Mouse (Mus musculus) ZHBTc4 (cell line): ENCODE results near the gene Mcf2l.

ENCODE experiments used
- DNase-seq: peaks from one replicate; pipeline ENCODE4 v3.0.0-alpha.2; 2011; ENCODE audit warnings: low read depth, low spot score

Mcf2l gene

DNA sequence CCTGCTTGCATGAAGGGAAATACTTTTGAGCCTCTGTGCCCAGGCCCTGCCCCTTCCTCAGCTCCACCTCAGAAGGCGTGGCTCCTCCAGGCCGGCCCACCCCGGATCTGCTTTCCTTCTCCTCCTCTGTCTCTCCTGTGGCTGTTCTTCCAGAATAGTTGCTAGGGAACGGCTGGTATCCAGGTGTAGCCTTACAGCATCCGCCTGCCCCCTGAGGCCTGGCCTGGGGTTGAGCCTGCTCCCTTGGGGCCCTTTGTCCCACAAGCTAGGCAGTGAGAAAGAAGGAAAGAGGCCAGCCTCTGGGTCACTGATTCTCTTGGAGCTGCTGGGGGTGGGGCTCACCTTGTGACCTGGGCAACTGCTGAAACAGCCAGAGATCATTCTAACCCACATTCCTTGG is 38.4 kb downstream of the Mcf2l start:
- peak; percentile 60 for DNase-seq

DNA sequence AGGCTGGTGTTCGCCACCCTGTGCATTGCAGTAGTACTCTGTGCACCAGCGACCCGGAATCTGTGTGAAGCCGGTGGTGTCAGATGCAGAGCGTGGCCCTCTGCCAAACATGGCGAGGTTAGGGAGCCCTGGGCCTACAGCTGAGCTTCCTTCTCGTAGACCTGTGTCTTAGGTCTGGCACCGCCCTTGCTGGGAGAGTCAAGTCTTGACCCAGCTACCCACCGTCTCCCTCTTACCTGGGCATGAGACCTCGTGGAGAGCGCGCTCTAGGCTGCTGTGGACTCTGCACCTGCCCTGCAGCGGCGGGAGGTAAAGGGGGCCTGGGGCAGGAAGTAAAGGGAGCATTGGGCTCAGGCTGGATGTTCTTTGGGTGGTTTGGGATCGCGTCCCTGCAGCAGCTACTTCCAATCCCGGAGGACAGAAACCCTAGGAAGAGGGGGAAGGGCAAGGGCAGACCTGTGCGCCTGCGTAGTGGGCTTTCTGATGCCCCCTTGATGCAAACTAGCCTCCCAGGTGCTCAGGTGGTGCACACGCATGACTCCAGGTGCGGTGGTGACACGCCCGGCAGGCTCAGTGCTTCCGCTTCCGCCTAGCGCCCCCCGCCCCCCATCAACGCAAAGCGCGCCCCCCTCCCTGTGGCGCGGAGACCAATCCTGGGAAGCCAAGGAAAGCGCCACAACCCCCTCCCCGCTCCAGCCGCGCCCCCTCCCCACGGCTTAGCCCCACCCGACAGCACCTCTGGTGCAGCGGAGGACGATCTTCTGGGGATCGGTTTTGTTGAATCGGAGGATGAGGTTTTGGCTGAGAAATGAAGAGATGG is 41.8 kb downstream of the Mcf2l start:
- peak; percentile 59 for DNase-seq

DNA sequence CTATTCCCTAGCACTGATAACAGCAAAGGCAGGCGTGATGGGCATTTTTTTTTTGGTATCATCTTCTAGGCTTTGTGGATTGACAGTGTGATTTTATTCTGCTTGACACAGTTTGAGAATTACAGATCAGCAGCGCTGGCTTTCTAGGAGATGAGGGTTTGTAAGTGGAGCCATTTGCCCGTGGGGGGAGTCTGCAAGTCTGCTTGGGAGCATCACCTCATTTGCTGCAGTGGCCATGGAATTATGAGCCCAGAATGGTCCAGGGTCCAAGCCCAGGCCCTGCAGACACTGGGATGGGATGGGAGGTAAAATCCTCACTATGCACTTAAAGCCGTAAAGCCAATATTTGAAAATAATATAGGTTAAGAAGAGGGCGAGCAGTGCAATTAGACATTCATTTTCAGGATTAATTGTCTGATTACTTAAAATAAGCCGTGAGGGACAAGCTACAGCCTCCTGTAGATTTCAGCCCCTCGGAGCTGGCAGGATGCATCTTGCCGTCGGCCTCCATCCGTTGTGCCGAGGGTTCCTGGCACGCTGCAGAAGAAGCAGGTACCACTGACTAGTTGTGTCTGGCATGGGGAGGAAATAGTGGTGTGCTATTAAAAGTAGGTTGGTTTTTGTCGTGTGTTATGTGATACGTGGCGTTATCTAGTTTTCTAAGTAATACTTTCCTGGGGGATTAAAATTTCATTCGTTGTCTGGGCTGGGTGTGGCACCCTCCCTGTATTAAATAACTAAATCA is 42.7 kb downstream of the Mcf2l start:
- no peak for DNase-seq

- DNase-seq = no peak
These were observed 43.4 kb downstream of the Mcf2l start for GRCm38 (mm10) chr8:12917029-12917428.

- no peak for DNase-seq
These were observed 44.2 kb downstream of the Mcf2l start for GRCm38 (mm10) chr8:12917831-12918230.

GRCm38 (mm10) chr8:12920599-12920998 is 47.0 kb downstream of the Mcf2l start:
- DNase-seq = no peak

GRCm38 (mm10) chr8:12925051-12925450 is 51.4 kb downstream of the Mcf2l start:
- DNase-seq = no peak

GRCm38 (mm10) chr8:12925941-12926381 is 52.4 kb downstream of the Mcf2l start:
- DNase-seq = peak; percentile 68

- DNase-seq = peak; percentile 43
These were observed 53.8 kb downstream of the Mcf2l start for GRCm38 (mm10) chr8:12927204-12927983.

GRCm38 (mm10) chr8:12928033-12928432 is 54.4 kb downstream of the Mcf2l start:
- no peak for DNase-seq

- peak; percentile 94 for DNase-seq
These were observed 55.3 kb downstream of the Mcf2l start for GRCm38 (mm10) chr8:12928931-12929330.

DNA sequence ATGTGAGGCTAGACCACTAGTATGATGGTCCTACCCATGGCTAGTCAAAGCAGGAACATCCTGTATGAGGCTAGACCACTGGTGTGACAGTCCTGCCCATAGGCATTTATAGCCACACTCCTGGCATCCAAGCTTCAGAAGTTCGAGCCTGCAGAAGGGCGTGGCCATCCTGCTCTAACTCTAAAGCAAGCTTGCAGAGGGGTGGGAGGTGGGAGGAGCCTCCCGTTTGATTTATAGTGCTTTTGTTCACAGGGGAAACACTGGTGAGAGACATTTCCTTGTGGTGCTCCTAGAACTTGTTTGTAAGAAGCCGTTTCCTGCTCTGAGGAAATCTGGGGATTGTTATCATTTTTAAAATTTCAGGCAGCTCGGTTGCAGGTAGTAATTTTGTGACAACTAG is 56.7 kb downstream of the Mcf2l start:
- peak; percentile 85 for DNase-seq

GRCm38 (mm10) chr8:12931426-12931825 is 57.8 kb downstream of the Mcf2l start:
- no peak for DNase-seq

- no peak for DNase-seq
These were observed 58.9 kb downstream of the Mcf2l start for GRCm38 (mm10) chr8:12932520-12932919.

DNA sequence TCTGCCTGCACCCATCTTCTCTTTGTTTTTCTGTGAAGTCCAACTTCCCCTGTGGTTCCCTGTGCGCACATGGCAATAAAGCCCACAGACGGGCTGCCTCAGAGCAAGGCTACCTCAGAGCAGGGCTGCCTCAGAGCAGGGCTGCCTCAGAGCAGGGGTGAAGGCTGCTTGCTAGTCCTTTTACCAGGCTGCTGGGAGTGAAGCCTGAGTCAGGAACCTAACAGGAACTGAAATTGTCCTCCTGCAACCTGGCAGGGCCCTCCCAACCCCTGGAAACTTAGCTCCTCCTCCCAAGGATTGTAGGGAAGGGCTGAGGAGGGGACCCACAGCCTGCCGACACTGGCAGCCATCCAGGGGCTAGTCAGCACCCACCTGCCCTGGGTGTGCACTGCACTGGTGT is 60.2 kb downstream of the Mcf2l start:
- no peak for DNase-seq

DNA sequence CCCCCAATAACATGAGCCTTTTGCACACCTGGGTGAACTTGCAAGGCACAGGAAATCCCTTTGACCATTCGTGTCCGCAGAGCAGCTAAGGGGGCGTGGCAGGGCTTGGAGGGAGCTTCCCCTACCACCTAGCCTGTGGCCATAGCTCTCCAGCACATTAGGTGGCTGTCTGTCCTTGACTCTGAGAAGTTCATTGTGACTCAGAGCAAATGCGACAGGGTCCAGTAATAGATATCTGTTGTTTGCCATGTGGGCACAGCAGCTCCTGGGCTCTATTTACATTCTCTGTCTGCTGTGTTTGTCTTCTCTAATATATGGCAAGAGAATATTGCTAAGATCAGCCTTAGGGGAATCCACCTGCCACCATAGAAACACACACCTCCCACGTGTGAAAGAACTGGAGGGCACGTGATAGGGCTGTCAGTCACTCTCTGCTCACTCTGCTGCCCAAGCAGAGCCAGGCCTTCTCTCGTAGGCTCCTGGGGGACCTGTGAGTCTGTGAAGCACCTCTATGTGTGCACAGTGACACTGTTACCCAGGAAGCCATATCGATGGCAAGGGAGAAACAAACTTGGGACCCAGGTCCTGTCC is 60.9 kb downstream of the Mcf2l start:
- DNase-seq = no peak

GRCm38 (mm10) chr8:12940549-12940948 is 66.9 kb downstream of the Mcf2l start:
- DNase-seq = no peak

DNA sequence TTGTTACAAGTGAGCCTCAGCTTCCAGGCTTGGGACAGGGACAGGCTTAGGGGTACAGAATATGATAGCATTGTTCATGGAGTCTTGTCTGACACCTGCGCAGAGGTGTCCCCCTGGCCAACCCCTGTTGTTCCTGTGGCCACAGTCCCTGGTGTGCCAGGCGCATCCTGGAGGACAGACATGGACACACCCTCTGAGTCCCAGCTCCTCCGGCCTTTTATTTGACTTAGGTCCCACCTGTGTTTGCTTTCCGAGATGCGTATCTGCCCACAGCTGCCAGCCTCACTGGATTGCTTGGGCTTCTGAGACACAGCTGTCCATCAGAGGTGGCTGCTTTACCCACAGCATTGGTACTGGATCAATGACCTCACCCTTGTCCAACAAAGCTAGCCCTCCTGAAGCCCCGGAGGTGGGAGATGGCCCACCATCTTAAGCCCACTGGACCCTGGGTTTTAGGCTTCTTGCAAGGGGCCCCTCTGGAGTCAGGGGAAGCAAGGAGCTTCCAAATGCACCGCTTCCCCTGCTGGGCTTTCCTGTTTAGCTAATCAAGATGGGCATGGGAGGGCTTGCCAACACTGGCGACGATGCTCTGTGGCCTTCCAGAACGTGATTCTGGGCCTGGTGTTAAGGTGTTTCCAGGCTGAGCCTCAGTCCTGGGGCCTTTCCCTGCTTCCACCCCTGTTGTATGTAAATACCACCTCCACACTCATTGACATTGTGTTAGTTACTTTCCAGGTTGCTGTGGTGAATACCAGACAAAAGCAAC is 67.7 kb downstream of the Mcf2l start:
- no peak for DNase-seq

- peak; percentile 54 for DNase-seq
These were observed 74.3 kb downstream of the Mcf2l start for GRCm38 (mm10) chr8:12947604-12948573.

DNA sequence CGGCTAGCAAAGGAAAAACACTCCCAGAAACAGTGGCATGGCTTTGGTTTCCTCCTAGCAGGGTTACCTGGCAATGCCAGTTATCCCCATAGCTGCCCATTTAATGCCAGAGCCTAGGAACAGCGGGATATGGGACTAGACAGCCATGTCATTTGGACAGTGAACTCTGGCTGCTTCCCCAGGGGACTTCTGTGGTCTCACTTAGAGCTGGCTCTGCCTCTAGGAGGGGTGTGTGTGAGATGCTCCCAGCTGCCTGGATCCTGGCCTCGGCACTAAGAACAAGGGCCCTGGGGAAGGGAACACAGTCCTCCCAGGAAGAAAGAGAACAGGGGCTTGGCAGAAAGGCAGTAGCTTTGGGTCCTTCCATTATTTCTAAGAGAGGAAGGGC is 75.0 kb downstream of the Mcf2l start:
- DNase-seq = no peak
